Comparison of ENCODE assay signal across 28 mouse cellular contexts in genomic region chr12:74971187-74971586, GRCm38 (mm10).
"Had no signal": no experiment of that assay in that cellular context is flagged by ENCODE, and none has a peak within 500 bp of the region (broad histone marks: within the 10 kb centered on the region; RNA-seq: fewer than 3 reads in every experiment).

No protein-coding gene starts in this region.

- H3K4me1 ChIP-seq: embryonic facial prominence, embryonic 10.5 days; embryonic facial prominence, embryonic 12.5 days; embryonic facial prominence, embryonic 13.5 days; embryonic facial prominence, embryonic 15.5 days; forebrain, embryonic 10.5 days; forebrain, embryonic 12.5 days; forebrain, embryonic 13.5 days; forebrain, embryonic 15.5 days; heart, embryonic 10.5 days had no signal

- H3K27me3 ChIP-seq: embryonic facial prominence, embryonic 12.5 days; embryonic facial prominence, embryonic 13.5 days; embryonic facial prominence, embryonic 15.5 days; forebrain, embryonic 12.5 days; forebrain, embryonic 13.5 days; forebrain, embryonic 15.5 days had no signal

- H3K9ac ChIP-seq: embryonic facial prominence, embryonic 12.5 days; embryonic facial prominence, embryonic 13.5 days; embryonic facial prominence, embryonic 15.5 days; forebrain, embryonic 12.5 days; forebrain, embryonic 13.5 days; forebrain, embryonic 15.5 days; forebrain, postnatal 0 days had no signal

- H3K36me3 ChIP-seq: embryonic facial prominence, embryonic 10.5 days; embryonic facial prominence, embryonic 12.5 days; embryonic facial prominence, embryonic 13.5 days; embryonic facial prominence, embryonic 15.5 days; forebrain, embryonic 10.5 days; forebrain, embryonic 12.5 days; forebrain, embryonic 15.5 days; heart, embryonic 10.5 days had no signal

- H3K27ac ChIP-seq: embryonic facial prominence, embryonic 10.5 days; embryonic facial prominence, embryonic 12.5 days; embryonic facial prominence, embryonic 13.5 days; embryonic facial prominence, embryonic 15.5 days; forebrain, embryonic 10.5 days; forebrain, embryonic 12.5 days; forebrain, embryonic 13.5 days; forebrain, embryonic 15.5 days; gastrocnemius, adult 2 months; heart, embryonic 10.5 days had no signal

- H3K4me3 ChIP-seq: embryonic facial prominence, embryonic 10.5 days; embryonic facial prominence, embryonic 12.5 days; embryonic facial prominence, embryonic 13.5 days; embryonic facial prominence, embryonic 15.5 days; erythroblast, embryonic 14.5 days; forebrain, embryonic 10.5 days; forebrain, embryonic 12.5 days; forebrain, embryonic 13.5 days; forebrain, embryonic 15.5 days; gastrocnemius, adult 2 months; heart, embryonic 10.5 days had no signal

- ATAC-seq: forebrain, embryonic 13.5 days; forebrain, embryonic 14.5 days; forebrain, embryonic 15.5 days; forebrain, embryonic 16.5 days; forebrain, postnatal 0 days had no signal

- DNase-seq: cerebellum, adult 8-10 months; cerebellum, adult 9-10 months; cerebellum, adult 9-11 months; cerebellum, postnatal 10 days; cerebellum, postnatal 14 days; cerebellum, postnatal 25 days; cerebellum, postnatal 36 days; embryo, embryonic 11 days; forebrain, postnatal 0 days; gastrocnemius, adult 2 months; gastrocnemius, postnatal 10 days; gastrocnemius, postnatal 14 days; gastrocnemius, postnatal 25 days; gastrocnemius, postnatal 36 days; heart, adult 11 months; heart, adult 18-20 months had no signal
